Mouse (Mus musculus) T-helper 1 cell (primary cell): ENCODE results near the gene Scn1b.

Source experiments
- in situ Hi-C: fragments of 300-600 bp; cut with MboI, MseI; formaldehyde crosslinking; loops from one replicate; pipeline ENCODE4 v1.15.1; 2025; ENCODE audit warnings: high pct_unique_total_duplicates

The Scn1b gene

GRCm38 (mm10) chr7:31149751-31150565, 23.2 kb upstream of the Scn1b start:
- in situ Hi-C loops: no loop called here

GRCm38 (mm10) chr7:31149271-31149670, 22.5 kb upstream of the Scn1b start:
- in situ Hi-C loops: no loop called here

DNA sequence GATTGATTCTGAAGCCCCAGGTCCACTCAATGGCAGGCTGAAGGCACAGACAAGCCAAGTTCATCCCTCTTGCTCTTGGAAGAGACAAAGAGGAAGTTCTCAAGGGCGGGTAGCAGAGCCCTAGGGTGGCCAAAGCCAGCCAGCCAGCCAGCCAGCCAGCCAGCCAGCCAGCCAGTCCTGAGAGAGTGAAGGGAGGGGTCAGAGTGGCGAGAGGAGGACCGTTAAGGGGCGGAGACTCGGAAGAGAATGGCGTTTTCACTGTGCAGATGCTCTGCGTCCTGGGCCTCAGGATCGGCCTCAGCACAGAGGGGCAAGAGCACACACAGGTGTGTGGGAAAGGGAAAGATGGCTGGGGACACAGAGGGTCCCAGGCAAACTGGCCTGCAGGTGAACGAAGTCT, 22.0 kb upstream of the Scn1b start:
- in situ Hi-C loops: no loop called here

DNA sequence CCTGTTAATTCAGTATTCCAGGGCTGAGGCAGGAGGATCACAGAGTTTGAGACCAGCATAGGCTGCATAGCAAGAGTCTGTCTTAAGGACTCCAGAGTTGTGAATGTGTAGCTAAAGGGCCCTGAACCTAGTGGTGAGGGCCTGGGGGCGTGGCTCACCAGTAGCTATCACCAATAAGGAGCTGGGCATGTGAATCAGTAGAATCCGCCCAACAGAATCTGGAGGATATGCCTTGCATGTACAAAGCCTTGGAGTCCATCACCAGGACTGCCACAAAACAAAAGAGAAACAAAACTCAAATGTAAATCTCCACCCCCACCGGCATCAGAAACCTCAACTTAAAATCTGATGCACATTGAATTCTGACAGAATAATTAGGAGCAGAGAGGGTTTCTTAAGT, 21.3 kb upstream of the Scn1b start:
- in situ Hi-C loops: no loop called here

DNA sequence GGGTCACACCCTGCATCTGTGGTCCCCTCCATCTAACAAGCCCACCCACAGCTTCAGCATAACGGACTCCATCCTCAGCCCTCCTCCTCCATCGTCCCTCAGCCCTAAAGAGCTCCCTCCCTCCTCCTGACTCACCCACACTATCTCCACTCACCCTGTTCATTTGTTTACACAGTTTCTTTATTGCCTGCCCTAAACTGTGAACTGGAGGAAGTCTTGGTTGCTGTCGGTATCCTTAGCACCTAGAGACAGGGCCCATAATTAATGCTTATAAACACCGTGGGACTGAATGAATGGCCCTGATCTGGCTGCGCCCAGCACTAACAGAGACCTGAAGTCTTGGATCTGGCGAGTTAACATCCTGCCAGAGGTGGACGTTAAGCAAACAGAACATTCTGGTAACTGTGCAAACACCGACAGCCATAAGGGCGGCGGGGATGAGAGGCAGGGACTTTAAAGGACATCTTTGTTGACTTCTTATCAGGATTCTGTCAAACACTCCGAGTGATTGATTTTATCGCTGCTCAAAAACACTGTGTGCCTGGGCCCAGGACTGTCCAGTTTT, 18.9 kb upstream of the Scn1b start:
- in situ Hi-C loops: no loop called here

DNA sequence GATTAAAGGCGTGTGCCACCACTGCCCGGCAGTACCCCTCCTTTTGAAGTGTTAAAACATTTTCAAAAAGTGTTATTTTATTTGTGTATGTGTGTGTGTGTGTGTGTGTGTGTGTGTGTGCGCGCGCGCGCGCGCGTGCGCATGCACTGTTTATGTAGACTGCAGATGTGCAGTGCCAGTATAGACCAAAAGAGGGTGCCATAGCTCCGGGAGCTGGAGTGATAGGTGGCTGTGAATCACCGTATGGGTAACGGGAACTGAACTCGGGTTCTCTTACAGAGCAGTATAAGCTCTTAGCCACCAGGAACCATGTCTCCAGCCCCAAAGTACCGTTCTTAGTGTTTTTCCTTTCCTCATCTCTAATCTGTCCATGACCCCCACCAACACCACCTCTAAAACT, 18.1 kb upstream of the Scn1b start:
- in situ Hi-C loops: loop anchor here (5.0 kb wide), 1 partner anchor 32 kb away; no protein-coding TSS in a partner anchor

DNA sequence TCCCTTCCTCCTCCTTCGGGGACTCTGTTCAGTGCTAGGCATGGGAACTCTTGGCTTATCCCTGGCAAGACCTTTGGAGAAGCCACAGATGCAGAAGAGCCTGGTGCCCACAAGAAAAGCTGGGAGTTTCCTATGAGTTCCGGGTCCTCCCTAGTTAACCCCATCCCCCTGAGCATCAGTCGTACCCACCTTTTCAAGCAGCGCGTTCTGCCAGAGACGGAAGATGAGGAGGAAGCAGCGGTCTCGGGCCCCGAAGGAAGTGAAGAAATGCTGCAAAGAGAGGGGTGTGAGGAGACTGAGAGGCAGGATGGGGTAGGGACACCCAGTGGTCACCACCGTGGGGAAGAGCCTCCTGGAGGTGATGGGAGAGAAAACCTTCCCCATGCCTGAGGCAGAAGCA, 14.1 kb upstream of the Scn1b start:
- in situ Hi-C loops: loop anchor here (5.0 kb wide), 1 partner anchor 36 kb away; no protein-coding TSS in a partner anchor

GRCm38 (mm10) chr7:31140302-31140701, 13.5 kb upstream of the Scn1b start:
- in situ Hi-C loops: loop anchor here (5.0 kb wide), 1 partner anchor 37 kb away; no protein-coding TSS in a partner anchor

GRCm38 (mm10) chr7:31139765-31140164, 13.0 kb upstream of the Scn1b start:
- in situ Hi-C loops: loop anchor here (5.0 kb wide), 1 partner anchor 38 kb away; no protein-coding TSS in a partner anchor

- in situ Hi-C loops: no loop called here
These were observed 8.9 kb upstream of the Scn1b start for GRCm38 (mm10) chr7:31135717-31136116.

GRCm38 (mm10) chr7:31131866-31132265, 5.1 kb upstream of the Scn1b start:
- in situ Hi-C loops: no loop called here

GRCm38 (mm10) chr7:31130841-31131240, 4.0 kb upstream of the Scn1b start:
- in situ Hi-C loops: no loop called here

- in situ Hi-C loops: no loop called here
These were observed 3.4 kb upstream of the Scn1b start for GRCm38 (mm10) chr7:31130197-31130596.

DNA sequence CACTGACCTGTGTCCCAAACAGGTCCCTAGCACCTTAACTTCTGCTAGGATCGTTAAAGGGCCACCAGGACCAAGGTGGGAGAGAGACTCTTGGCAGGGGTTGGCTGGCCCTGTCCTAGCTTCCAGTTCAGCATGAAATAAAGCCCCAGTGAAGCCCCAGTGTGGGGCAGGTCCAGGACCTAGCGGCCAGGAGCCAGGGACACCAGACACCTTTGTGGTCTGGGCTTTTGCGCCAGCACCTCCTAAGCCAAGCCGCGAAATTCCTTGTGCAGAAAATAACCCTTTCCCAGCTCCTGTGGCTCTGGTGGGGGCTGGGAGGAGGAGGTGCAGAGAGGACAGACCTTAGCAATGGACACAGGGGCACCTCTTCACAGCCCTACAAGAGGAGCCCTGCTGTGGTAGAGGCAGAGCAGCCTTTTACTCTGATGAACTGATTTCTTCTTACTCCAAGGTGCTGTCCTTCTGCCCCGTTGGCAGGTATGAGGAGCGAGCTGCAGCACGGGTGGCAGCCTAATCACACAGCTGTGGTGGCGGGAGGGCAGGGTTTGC, 1.4 kb upstream of the Scn1b start:
- in situ Hi-C loops: no loop called here

DNA sequence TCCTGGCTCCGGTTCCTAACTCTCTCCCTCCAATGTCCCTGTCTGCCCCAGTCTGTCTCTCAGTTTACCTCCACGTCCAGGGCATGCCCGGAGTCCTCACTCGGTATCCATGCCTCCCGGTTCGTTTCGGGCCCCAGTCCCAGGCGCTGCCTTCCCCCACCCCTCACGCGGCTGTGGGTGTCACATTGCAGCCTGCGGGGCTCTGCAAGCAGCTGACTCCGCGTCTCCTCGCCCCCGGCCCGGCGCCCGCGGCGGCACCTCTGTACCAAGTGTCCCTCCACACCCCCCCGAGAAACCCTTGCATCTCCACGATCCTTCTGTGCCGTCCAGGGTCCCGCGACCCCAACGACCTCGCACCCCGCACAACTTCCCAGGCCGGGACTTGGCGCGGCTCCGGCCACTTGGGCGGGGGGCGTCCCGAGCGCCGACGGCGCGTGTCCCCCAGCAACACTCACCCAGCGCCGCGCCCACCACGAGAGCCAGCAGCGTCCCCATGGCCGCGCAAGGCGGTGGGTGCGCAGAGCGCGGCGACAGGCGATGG, 522 bp downstream of the Scn1b start:
- in situ Hi-C loops: no loop called here

DNA sequence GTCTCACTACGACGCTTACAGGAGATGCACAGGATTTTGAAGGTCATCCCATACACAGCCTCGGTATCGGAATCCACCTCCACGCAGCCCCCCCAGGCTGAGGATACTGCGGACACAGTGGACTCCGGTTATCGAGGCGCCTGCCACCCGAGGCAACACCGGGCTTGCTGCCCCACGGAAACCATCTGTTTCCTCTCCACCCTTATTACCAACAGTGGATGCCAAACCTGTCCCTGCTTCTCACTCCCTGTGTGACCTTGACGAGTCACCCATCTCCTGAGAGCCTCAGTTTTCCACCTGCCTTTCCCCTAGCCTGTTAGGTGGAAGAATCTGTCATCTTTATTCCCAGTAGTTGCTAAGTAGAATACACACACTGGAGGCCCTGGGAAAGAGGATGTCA, 1.7 kb downstream of the Scn1b start:
- in situ Hi-C loops: no loop called here

GRCm38 (mm10) chr7:31124381-31124780, 2.4 kb downstream of the Scn1b start:
- in situ Hi-C loops: no loop called here

DNA sequence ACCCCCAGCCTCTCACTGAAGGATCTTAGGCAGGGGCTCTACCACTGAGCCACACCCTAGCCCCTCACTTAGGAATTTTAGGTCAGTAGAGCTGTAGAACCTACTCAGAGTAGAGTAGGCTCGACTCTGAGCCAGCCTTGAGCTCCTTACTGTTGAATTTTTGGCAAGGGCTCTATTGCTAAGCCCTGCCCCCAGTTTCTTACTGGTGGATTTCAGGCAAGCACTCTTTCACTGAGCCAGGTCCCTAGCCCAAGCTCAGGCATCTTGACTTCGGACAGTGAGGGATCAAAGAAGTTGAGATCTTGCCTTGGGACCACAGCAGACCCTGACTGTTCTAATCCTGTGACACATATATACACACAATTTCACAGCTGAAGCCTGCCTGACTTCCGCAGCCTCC, 3.1 kb downstream of the Scn1b start:
- in situ Hi-C loops: no loop called here

GRCm38 (mm10) chr7:31122641-31123631, 3.9 kb downstream of the Scn1b start:
- in situ Hi-C loops: no loop called here

- in situ Hi-C loops: no loop called here
These were observed 7.2 kb downstream of the Scn1b start for GRCm38 (mm10) chr7:31119556-31119955.

GRCm38 (mm10) chr7:31118486-31118885, 8.3 kb downstream of the Scn1b start:
- in situ Hi-C loops: no loop called here
